Mouse (Mus musculus): ENCODE measurements around the gene Gm20388. TPM values are rescaled to one million over a fixed set of nuclear protein-coding genes. Genes with fewer than 3 reads are reported as not detected.

The Gm20388 gene
- polyA plus RNA-seq, 1 experiment from 2014 or later: not detected

DNA sequence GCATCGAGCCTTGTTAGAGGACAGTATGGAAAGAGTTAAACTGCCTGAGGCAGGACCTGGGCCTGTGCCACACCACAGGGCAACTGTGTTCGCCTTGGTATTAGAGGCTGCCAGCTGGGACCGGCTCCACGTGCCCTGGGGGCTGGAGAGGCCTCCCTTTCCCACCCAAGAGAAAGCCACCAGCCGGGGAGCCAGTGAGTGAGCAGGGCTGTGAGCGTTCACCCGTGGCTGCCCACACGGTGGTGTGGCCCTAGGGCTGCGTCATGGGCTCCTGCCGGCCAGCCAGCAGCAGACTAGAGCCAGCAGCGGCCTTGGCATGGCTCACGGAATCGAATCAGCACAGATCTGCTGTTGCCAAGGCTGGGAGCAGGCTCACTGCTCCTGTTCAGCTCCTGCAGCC, 359.8 kb downstream of the Gm20388 start:
- WGBS: 52% methylated on average over 13 of the region's 13 CpGs

DNA sequence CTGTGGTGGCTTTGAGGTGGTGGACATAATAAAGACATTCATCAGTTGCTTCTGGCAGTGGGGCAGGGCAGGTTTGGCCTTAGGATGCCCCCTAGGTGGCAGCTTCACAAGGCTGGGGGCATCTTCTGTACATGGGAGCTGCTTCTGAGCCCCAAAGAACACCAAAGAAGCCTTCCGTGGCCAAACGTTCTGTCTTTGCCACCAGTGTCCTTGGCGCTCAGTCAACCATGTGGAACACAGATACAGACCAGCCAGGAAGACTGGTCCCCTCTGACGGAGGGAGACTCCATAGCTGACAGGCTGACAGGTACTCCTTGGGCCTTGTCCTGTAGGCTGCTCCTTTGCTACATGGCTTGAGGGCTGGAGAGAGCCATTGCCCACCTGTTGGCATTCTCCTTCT, 362.8 kb downstream of the Gm20388 start:
- H3K4me3 ChIP-seq: no peak overlapping the region
- H3K9me3 ChIP-seq: no peaks in the 10 kb centered on the region
- 77% methylated on average over 4 of the region's 4 CpGs for WGBS
- peaks cover 94% of the 10 kb centered on the region for H3K4me1 ChIP-seq
- H3K27me3 ChIP-seq: no peaks in the 10 kb centered on the region
- no peak overlapping the region for H3K4me2 ChIP-seq
- no peak overlapping the region for H3K9ac ChIP-seq
- ATAC-seq (ENCODE audit: insufficient number of reproducible peaks, insufficient read depth, low FRiP score, low TSS enrichment, low read depth): no peak
- no peak overlapping the region for H3K27ac ChIP-seq
- H3K36me3 ChIP-seq: no peaks in the 10 kb centered on the region

More for the DNA sequence above, 359.8 kb downstream of the Gm20388 start:
- no peak overlapping the region for H3K4me3 ChIP-seq
- 0 out of 2 replicates have a peak, but pooled peaks have one; percentile 38 for ATAC-seq (ENCODE audit: insufficient number of reproducible peaks, insufficient read depth, low FRiP score, low TSS enrichment, low read depth)
- no peaks in the 10 kb centered on the region for H3K9me3 ChIP-seq
- H3K9ac ChIP-seq: peak overlapping the region; percentile 49; the same call in 1 of the 2 replicates
- no peaks in the 10 kb centered on the region for H3K36me3 ChIP-seq
- peak overlapping the region; percentile 51 for H3K27ac ChIP-seq
- H3K4me2 ChIP-seq: no peak overlapping the region
- H3K27me3 ChIP-seq: no peaks in the 10 kb centered on the region
- peaks cover 94% of the 10 kb centered on the region for H3K4me1 ChIP-seq

DNA sequence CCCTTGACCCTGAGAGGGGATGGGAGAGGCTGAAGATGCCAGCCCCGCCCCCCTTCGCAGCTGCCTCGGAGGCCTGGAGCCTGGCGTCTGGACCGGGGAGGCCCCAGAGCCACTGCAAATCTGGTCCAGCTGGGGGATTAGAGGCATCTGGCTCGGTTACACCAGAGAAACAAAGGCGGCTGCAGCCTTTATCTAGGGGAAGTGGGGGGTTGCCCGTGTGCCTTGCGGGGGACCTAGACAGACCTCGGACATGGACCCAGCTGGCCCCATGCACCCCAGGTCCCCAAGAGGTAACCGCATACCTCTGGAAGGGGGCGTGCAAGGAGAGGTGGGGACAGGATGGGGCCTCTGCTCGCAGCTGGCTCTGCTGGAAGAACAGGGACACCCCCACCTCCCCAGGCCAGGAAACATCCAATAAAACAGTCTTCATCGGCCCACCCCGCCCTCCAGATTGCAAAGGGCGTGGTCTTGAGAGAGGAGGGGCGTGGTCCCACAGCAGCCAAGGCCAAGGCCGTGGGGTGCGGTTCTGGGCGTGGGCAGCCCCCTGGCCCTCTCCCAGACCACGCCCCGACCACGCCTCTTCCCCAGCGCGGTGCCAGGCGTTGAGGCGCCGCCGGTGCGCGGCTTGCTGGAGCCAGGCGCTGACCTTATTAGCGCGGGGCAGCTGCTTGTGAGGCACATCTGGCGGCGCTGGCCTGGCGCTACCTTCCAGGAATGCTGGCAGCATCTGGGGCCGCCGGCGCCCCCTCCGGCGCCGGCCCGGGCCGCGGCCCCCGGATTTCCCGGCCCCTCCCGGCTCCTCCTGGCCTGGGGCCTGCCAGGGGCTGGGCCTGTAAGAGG, 365.6 kb downstream of the Gm20388 start:
- H3K4me2 ChIP-seq: peak overlapping the region; percentile 72
- peak; percentile 79 for ATAC-seq (ENCODE audit: insufficient number of reproducible peaks, insufficient read depth, low FRiP score, low TSS enrichment, low read depth)
- H3K36me3 ChIP-seq: no peaks in the 10 kb centered on the region
- no peaks in the 10 kb centered on the region for H3K27me3 ChIP-seq
- no peaks in the 10 kb centered on the region for H3K9me3 ChIP-seq
- peak overlapping the region; percentile 41 for H3K4me3 ChIP-seq
- 0% methylated on average over 49 of the region's 49 CpGs for WGBS
- peaks cover 89% of the 10 kb centered on the region for H3K4me1 ChIP-seq
- H3K27ac ChIP-seq: peak overlapping the region; percentile 89
- peak overlapping the region; percentile 62 for H3K9ac ChIP-seq

DNA sequence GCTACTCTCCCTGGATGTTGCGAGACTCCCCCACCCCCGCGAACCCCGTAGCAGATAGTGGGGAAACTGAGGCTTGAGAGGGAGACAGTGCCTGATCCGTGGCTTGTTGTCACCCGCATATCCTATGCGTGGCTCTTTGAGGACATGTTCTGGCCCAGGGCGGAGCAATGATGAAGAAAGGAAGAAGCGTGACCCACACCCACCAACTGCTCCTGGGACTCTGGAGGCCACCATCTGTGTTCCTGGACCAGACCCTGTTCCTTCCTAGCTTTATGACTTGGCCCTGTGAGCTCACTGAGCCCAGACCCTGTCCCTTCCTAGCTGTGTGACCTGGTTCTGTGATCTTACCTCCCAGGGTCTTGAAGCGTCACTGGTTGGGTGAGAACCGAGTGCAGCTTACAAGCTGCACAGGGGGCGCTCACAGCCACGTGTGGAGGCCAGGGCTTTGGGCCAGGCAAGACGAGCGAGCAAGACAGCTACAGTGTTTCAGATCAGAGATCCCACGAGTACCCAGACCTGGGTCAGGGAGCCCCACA, 366.3 kb downstream of the Gm20388 start:
- H3K9ac ChIP-seq: peak overlapping the region; percentile 62
- no peak for ATAC-seq (ENCODE audit: insufficient number of reproducible peaks, insufficient read depth, low FRiP score, low TSS enrichment, low read depth)
- WGBS: 9% methylated on average over 16 of the region's 16 CpGs

DNA sequence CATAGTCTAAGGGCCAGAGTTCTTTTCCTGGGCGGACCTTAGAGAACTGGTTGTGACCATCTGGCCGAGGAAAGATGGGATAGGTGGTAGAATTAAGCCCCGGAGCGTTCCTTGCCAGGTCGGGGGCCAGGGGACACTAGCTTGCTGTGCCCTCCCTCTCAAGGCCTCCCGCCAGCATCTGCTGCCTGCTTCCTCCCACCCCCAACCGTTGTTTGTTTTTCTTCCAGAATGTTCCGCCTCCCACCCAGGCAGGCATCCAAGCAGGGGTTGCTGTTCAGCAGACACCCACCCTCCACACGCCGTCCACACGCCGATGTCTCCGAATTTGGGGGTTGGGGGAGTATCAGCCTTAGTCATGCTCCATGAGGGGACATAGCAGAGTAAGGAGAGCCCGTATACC, 367.4 kb downstream of the Gm20388 start:
- 37% methylated on average over 14 of the region's 14 CpGs for WGBS
- no peaks in the 10 kb centered on the region for H3K36me3 ChIP-seq
- H3K4me2 ChIP-seq: no peak overlapping the region
- H3K4me3 ChIP-seq: no peak overlapping the region; the same call in 1 of the 2 replicates
- peak overlapping the region; percentile 16; the same call in 1 of the 2 replicates for H3K9ac ChIP-seq
- H3K27me3 ChIP-seq: no peaks in the 10 kb centered on the region
- peak overlapping the region; percentile 89 for H3K27ac ChIP-seq
- no peak for ATAC-seq (ENCODE audit: insufficient number of reproducible peaks, insufficient read depth, low FRiP score, low TSS enrichment, low read depth)
- no peaks in the 10 kb centered on the region for H3K9me3 ChIP-seq
- peaks cover 93% of the 10 kb centered on the region for H3K4me1 ChIP-seq

More for the DNA sequence above, 366.3 kb downstream of the Gm20388 start:
- Histone ChIP-seq H3K4me3 (peak overlapping the region; percentile 41), H3K4me1 (peaks cover 88% of the 10 kb centered on the region), H3K27me3 (no peaks in the 10 kb centered on the region), H3K27ac (peak overlapping the region; percentile 89), H3K36me3 (no peaks in the 10 kb centered on the region), H3K4me2 (peak overlapping the region; percentile 72), H3K9me3 (no peaks in the 10 kb centered on the region)

DNA sequence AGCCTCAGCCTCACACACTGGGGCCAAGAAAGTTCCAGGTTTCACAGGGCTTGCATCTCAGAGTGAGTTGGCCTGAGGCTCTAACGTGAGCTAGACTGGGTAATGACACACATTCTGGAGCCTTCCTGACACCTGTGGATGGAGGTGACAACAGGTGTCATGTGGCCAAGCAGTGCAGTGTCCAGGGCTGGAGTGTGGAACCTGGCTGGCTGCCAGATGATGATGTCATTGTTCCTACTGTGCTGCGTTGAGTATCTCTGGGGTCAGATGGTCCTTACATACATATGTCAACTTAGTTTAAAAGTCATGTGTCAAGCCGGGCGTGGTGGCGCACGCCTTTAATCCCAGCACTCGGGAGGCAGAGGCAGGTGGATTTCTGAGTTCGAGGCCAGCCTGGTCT, 368.8 kb downstream of the Gm20388 start:
- WGBS: 85% methylated on average over 8 of the region's 8 CpGs
- Histone ChIP-seq H3K4me2 (no peak overlapping the region), H3K27me3 (no peaks in the 10 kb centered on the region), H3K36me3 (no peaks in the 10 kb centered on the region), H3K4me3 (no peak overlapping the region), H3K4me1 (peaks cover 93% of the 10 kb centered on the region), H3K9me3 (no peaks in the 10 kb centered on the region), H3K9ac (0 out of 2 replicates have a peak overlapping the region, but pooled peaks have one; percentile 16), H3K27ac (0 out of 2 replicates have a peak overlapping the region, but pooled peaks have one; percentile 89)
- ATAC-seq (ENCODE audit: insufficient number of reproducible peaks, insufficient read depth, low FRiP score, low TSS enrichment, low read depth): no peak

DNA sequence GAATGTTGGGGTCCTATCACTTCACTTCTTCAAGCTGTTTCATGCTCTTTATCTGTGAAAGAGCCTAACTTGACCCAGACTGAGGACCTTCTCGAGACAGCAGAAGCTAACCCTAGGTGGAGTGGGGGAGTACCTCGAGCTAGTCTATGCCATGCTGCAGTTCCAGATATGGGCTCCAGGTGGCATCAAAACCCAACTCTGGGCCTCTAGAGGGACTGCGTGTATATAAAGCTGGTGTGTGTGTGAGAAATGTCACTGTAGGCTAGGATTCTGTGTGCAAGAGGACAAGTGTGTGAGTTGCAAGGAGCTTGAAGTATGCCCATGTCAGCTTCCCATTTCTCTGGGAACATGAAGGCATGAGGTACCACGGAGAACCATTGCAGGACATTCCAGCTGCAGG, 370.8 kb downstream of the Gm20388 start:
- Histone ChIP-seq H3K4me3 (no peak overlapping the region), H3K4me1 (peaks cover 93% of the 10 kb centered on the region), H3K4me2 (no peak overlapping the region), H3K36me3 (no peaks in the 10 kb centered on the region), H3K27ac (0 out of 2 replicates have a peak overlapping the region, but pooled peaks have one; percentile 44), H3K9ac (no peak overlapping the region), H3K9me3 (no peaks in the 10 kb centered on the region), H3K27me3 (no peaks in the 10 kb centered on the region)
- WGBS: 11% methylated on average over 4 of the region's 4 CpGs
- no peak for ATAC-seq (ENCODE audit: insufficient number of reproducible peaks, insufficient read depth, low FRiP score, low TSS enrichment, low read depth)

DNA sequence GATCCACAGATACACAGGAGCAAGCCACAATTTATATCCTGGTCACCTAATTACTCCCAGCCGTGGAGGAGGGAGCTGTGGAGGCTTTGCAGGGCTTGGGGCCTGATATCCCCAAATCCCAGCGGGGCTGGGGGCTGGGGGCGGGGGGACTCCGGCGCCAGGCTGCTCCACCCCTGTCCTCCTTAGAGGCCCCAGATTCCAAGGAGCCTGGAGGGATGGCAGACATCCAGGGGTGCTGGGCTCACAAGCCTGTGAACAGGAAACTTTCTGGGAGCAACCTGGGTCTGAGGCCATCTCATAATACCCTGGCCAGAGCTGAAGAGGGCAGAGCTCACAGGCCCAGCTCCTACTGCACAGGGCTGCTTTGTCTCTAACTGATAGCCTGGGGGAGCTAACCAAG, 371.8 kb downstream of the Gm20388 start:
- Histone ChIP-seq H3K9me3 (no peaks in the 10 kb centered on the region), H3K27ac (peak overlapping the region; percentile 85), H3K36me3 (no peaks in the 10 kb centered on the region), H3K9ac (peak overlapping the region; percentile 54; the same call in 1 of the 2 replicates), H3K4me1 (peaks cover 91% of the 10 kb centered on the region), H3K27me3 (no peaks in the 10 kb centered on the region), H3K4me3 (no peak overlapping the region), H3K4me2 (peak overlapping the region; percentile 21; the same call in 1 of the 2 replicates)
- WGBS: 24% methylated on average over 5 of the region's 5 CpGs
- 0 out of 2 replicates have a peak, but pooled peaks have one; percentile 20 for ATAC-seq (ENCODE audit: insufficient number of reproducible peaks, insufficient read depth, low FRiP score, low TSS enrichment, low read depth)

DNA sequence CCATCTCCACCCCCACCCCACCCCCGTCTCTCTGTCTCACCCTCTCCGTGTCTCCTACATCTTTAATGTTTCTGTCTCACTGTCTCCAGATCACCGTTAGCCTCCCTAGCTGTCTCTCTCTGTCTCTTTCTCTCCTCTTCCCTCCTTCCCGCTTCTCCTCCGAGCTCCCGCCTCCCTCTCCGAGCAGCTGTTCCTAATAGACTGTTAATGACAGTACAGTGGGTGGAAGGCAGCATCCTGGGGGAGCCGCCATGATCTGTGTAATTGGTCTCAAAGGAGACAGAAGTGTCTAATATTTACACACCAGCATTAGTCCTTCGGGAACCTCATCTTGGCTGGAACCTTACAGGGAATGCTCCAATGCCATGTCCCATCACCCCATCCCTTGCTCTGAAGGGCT, 373.6 kb downstream of the Gm20388 start:
- WGBS: 18% methylated on average over 9 of the region's 9 CpGs
- H3K9me3 ChIP-seq: no peaks in the 10 kb centered on the region
- peak overlapping the region; percentile 52; the same call in 1 of the 2 replicates for H3K9ac ChIP-seq
- no peaks in the 10 kb centered on the region for H3K27me3 ChIP-seq
- peak overlapping the region; percentile 85 for H3K27ac ChIP-seq
- H3K4me3 ChIP-seq: no peak overlapping the region
- peaks cover 91% of the 10 kb centered on the region for H3K4me1 ChIP-seq
- ATAC-seq (ENCODE audit: insufficient number of reproducible peaks, insufficient read depth, low FRiP score, low TSS enrichment, low read depth): no peak
- H3K36me3 ChIP-seq: no peaks in the 10 kb centered on the region
- peak overlapping the region; percentile 30 for H3K4me2 ChIP-seq

DNA sequence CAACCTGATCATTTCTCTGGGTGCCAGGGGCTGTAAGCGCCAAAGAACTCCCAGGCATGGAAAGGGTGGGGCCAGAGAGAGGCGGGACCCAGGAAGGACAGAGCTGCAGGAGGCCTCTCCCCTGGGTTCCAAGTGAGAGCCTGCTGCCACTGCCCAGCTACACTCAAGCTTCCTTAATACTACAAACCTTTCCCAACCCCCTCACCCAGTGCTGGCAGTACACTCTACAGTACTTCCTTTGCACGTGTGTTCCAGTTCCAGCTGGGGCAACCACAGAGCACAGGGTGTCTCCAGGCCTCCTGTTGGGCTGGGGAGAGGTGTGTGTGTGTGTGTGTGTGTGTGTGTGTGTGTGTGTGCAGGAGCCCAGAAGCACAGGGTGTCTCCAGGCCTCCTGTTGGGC, 374.4 kb downstream of the Gm20388 start:
- peak overlapping the region; percentile 52; the same call in 1 of the 2 replicates for H3K9ac ChIP-seq
- peak overlapping the region; percentile 85 for H3K27ac ChIP-seq
- no peak for ATAC-seq (ENCODE audit: insufficient number of reproducible peaks, insufficient read depth, low FRiP score, low TSS enrichment, low read depth)
- no peaks in the 10 kb centered on the region for H3K9me3 ChIP-seq
- H3K4me2 ChIP-seq: peak overlapping the region; percentile 30
- H3K36me3 ChIP-seq: no peaks in the 10 kb centered on the region
- H3K4me3 ChIP-seq: no peak overlapping the region
- H3K4me1 ChIP-seq: peaks cover 96% of the 10 kb centered on the region
- H3K27me3 ChIP-seq: no peaks in the 10 kb centered on the region
- 29% methylated on average over 3 of the region's 3 CpGs for WGBS

DNA sequence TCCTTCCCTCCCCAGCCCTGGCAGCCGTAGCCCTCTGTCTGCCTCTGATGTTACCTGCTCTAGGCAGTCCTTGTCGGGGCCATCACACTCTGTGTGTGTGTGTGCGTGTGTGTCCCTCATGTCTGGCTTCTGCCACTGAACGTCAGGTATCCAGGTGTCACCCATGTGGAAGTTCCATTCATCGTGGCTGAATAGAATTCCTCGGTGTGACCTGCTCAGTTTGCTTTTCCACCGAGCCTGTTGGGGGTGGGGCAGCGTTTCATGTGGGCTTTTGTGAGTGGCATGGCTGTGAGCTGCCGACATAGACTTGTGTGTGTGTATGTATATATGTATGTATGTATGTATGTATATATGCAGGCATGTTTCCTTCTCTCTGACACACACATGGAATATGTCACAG, 375.2 kb downstream of the Gm20388 start:
- Histone ChIP-seq H3K9me3 (no peaks in the 10 kb centered on the region), H3K4me1 (peaks cover 96% of the 10 kb centered on the region), H3K27ac (peak overlapping the region; percentile 85), H3K9ac (no peak overlapping the region; the same call in 1 of the 2 replicates), H3K4me3 (no peak overlapping the region), H3K36me3 (no peaks in the 10 kb centered on the region), H3K4me2 (no peak overlapping the region), H3K27me3 (no peaks in the 10 kb centered on the region)
- 69% methylated on average over 9 of the region's 9 CpGs for WGBS
- ATAC-seq (ENCODE audit: insufficient number of reproducible peaks, insufficient read depth, low FRiP score, low TSS enrichment, low read depth): no peak
